Mouse (Mus musculus) neural tube, embryonic 10.5 days (tissue): ENCODE measurements around the gene Adal.
"Not testable (repeated sequence)": the region's sequence is repeated elsewhere in the genome, so short reads cannot be mapped to it uniquely, and the experiment has no call there.

ENCODE experiments used
- DNase-seq: peaks from one replicate; pipeline ENCODE4 v3.0.0-alpha.2; 2017; ENCODE audit warnings: low spot score; ENCODE audit errors: extremely low spot score

Gene Adal

DNA sequence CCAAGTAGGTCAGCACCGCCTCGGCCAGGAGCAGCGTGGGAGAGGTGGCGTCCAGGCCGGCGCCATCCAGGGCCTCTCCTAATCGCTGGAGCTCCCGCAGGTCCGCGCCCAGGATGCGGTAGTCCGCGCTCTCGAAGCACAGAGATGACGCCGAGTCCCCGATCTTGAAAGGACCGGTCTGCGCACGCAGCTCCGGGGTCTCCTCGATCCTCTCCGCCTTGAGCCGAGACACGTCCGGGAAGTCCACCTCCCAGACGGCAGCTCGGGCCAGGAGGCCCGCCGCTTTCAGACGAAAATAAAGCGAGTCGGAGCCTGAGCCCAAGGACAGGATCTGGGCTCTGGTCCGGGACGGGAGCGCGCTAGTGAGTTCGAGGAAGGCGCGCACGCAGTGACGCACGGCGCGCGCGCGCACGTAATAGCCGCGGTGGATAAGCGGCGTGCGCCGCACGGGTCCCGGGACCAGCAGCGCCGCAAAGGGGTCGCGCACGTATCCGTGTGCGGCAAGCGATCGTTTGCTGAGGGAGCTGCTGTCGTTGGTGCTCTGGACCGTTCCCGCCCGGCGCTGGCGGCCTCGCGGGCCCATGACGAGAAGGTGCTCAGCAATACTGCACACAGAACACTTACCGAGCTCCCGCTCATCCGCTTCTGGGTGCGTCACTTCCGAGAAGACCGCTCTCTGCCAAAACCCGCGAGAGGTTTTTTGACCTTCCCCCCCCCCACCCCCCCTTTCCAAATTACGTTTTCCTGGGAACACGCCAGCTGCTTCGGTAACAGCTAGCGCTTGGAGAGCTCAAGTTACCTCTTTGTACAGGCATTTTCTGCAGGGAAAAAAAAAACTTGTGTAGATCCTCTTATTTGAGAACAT lies at the start of gene Adal, which contains the start of gene Lcmt2:
Adal (plus strand) TSS at position 411 of the 865 bp plus-strand sequence.
Lcmt2 (minus strand) TSS at position 636 of the 865 bp plus-strand sequence.
- peak; percentile 93 for DNase-seq

DNA sequence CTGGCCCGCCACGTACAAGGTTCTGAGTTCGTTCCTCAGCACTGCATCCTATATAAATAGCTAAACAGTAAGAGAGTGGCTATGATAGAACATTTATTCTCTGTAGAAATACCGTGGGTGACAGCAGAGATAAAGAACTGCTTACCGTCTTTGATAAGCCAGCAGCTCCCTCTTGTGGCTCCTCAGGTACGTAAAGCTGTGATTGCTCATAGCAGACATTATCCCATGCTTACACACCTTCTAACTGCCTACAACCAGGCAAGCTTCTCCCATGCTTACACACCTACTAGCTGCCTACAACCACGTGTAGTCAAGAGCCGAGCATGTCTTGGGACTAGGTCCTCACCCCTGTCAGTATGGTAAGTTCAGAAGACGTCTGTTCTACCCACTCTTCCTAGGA lies 38.2 kb upstream of the Adal start:
- peak; percentile 49 for DNase-seq

DNA sequence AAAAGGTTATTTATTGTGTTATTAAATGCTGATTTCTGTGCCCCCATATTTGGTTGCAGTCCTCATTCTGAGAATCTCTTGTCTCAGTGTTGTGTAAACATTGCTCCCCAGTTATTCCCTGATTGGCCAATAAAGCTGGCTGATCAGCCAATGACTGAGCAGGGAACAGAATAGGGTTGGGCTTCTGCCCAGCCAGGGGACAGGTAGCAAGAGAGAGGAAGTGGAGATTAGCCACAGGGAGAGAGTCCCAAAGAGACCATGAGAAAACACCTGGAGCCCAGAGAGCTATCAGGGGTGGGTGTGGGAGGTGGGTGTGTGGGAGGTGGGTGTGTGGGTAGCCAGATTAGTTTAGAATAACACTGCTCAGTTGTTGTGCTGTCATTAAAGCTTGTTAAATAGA lies 34.3 kb upstream of the Adal start:
- no peak for DNase-seq

DNA sequence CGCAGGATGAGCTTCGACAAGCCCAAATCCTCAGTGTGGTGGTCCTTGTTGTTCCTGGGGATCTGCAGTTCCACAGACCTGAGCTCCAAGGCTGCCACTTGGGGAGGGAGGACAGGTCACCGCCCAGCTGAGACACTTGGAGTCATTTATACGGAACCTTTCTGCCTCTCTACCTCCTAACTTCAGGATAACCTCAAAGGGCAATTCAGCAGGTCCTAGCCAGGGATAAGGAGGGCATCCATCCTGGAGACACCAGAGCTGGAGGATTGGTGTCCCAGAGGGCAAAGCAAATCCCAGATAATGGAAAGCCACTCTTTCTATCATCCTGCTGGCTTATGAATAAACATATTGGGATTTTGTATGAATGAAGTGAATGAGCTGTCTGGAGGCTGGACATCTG lies 30.5 kb upstream of the Adal start, which contains the start of gene Tgm7:
Tgm7 (minus strand) TSS at position 101 of the 400 bp plus-strand sequence.
- no peak for DNase-seq

- no peak for DNase-seq
These were observed 24.8 kb upstream of the Adal start for GRCm38 (mm10) chr2:121115418-121115817.

DNA sequence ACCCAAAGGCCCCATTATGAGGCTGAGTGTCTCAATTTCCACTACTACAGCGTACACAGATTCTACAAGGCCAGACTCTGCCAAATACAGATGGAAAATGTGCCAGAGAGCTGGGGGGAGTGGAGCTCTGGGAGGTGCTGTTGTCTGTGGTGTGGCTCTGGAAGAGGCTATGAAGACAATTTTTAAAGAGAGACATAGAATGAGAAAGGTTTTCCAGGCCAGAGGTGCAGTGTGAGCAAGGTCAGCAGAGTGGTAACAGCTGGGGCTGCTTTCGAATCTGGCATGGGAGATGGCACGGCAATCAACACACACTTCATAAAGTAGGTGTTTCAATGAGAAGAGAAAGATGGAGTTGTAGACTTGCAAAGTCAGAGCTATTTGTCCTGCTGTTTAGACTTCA lies 21.0 kb upstream of the Adal start:
- DNase-seq: no peak

DNA sequence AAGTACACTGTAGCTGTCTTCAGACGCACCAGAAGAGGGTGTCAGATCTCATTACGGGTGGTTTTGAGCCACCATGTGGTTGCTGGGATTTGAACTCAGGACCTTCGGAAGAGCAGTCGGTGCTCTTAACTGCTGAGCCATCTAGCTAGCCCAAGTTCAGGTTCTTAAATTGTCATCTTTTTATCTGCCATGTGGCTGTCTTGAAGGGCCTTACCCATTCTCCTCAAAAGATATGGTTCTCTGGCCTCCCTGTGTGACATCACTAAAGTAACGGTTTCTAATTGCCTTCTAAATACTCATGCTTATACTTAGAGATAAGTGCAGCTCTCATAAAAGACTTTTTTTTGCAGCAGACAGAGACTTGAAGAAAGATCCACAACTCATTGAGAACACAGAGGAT lies 13.9 kb upstream of the Adal start:
- not testable (repeated sequence) for DNase-seq

DNA sequence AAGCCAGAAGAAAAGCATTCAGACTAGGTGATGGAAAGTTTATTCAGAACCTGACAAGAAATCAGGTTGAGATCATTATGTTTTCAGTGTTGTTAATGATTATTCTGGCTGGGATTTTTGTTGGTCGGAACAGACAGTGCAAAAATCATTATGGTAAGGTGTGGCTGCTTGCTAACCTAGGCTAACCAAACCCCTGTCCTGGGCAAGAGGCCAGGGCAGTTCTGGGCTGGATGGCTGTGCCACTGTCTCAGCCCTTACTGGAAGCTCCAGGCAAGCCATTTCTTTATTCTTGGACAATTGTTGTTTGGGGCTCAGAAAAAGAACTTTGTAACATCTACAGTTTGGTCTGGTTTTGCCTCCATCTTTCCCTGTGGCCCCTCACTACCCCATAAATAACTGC lies 12.7 kb upstream of the Adal start:
- no peak for DNase-seq

DNA sequence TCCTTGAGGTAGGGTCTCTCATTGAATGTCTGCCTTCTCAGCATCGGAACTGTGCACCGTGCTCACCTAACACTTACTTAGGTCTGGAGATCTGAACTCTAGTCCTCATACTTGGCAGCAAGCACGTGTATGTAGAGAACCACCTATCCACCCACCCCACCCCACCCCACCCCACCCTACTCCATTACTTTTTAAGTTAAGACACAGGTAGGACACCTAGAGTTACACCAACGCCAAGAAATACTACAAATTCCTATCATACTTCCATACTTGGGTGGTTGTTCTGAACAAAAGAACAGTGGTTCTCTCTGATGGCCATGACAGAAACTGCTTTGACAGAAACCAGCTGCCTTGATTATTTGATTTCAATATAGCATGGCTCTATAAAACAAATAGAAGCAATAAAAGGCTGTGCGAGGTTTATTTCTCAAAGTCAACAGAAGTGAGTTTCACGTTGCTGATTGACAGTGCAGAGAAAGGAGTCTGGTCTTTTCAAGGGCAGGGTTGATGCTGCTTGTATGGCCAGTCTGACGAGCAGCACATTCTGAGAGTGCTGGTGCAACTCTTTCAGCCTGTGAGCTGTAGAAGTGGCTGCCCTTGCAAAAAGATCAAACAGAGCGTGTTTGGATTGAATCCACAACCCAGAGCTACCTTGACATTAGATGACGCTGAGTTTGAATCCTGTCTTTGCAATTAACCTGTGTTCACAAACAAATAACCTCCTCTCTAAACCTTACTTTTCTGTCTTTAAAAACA lies 11.2 kb upstream of the Adal start:
- no peak for DNase-seq

DNA sequence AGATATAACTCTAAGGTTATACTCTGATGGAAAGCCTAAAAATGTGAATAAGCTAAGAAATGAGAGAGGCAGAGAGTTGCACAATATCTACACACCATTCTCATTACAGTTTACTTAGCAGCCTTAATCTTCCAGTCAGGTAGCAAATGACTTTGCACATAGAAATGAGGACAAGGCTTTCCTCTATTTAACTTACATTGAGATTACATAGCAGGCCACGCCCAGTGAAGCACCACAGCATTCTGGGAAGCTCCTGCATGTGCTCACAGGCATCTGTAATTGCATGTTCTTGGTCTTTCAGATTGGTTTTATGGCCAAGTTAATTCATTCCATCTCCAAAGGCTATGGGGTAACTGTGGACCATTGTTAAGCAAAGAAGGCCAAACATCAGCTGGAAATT lies 7.4 kb upstream of the Adal start:
- no peak for DNase-seq

DNA sequence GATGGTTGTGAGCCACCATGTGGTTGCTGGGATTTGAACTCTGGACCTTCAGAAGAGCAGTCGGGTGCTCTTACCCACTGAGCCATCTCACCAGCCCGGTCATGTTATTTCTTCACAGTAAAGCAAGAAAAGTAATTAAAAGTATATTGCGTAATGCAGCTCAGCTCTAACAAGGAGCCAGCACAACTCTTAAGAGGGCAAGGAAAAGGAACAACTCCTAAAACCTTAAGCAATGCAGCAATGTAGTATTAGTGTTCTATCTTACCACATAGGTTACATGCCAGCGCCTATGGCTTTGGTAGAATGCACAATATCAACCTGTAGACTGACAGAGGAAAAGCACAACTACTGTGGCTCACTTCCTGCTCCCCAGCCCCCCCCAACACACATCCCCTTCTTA lies 2.9 kb upstream of the Adal start:
- no peak for DNase-seq

DNA sequence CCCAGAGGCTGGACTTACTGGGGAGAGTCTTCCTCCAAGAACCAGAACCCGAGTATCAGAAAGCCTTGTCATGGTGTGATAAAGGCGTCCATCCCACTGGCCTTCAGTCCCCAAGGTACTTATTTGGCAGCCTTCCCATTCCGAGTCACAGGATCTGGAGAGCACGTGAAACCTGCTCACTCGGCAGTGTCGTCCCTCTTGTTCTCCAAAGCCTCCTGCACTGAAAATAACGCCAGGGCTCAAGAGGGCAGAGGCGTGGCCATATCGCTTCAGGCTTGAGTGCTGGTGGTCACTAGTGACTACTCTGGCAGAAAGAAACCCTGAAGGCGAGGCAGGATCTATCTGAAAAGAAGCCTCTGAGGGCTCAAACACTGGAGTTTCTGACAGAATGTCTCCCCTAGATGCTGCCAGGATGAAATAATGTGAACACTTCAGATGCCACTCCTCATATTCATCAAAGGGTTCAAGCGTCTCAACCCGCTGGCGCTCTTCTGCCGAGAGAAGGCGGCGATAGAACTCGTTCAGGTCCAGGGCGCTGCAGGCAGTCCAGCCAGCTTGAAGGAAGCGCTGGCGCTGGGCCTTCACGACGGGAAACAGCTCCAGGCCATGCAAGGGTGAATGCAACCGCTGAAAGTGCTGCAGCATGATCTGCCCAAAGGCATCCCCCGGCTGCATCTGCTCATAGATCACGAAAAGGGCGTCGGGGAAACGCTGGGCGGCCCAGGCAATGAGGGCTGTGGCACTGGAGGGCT lies 786 bp upstream of the Adal start:
- DNase-seq: no peak

- no peak for DNase-seq
These were observed 1.2 kb downstream of the Adal start for GRCm38 (mm10) chr2:121141216-121142035.

GRCm38 (mm10) chr2:121142415-121142814 lies 2.2 kb downstream of the Adal start:
- DNase-seq: no peak

- no peak for DNase-seq
These were observed 9.5 kb downstream of the Adal start for GRCm38 (mm10) chr2:121149679-121150078.

DNA sequence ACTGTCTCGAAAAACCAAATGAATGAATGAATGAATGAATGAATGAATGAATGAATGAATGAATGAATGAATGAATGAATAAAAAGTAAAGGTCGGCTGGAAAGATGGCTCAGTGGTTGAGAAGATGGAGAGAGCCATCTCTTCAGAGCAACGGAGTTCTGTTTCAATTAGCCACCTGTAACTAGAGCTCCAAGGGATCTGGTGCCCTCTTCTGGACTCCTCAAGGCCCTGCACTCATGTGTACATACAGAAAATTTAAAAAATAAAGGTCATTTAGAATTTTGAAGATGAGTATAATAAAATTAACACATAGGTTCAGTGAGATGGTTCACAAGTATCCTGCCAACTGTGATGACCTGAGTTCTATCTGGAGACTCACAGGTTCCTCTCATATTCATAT lies 12.9 kb downstream of the Adal start:
- DNase-seq: no peak

- DNase-seq: no peak
These were observed 28.9 kb downstream of the Adal start for GRCm38 (mm10) chr2:121169173-121169572.

DNA sequence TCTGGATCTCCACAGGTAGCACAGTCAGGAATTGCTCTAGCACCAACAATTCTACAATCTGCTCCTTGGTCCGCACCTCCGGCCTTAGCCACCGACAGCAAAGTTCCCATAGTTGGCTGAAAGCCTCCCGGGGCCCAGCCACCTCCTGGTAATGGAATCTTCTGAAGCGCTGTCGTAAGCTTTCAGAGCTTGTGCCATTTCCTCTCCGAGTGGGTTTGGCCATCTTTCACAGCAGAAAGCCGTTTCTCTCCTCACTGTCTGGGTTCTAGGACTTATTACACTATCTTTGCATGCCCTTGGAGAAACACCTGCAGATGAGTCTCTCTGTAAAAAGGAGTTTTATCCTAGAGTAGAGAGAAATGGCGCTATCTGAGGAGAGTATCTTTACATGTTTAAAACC lies 29.7 kb downstream of the Adal start:
- peak; percentile 38 for DNase-seq

- DNase-seq: no peak
These were observed 30.3 kb downstream of the Adal start, which contains the start of gene Tubgcp4 for GRCm38 (mm10) chr2:121170481-121170971. Tubgcp4 (plus strand) TSS chr2:121170654.

DNA sequence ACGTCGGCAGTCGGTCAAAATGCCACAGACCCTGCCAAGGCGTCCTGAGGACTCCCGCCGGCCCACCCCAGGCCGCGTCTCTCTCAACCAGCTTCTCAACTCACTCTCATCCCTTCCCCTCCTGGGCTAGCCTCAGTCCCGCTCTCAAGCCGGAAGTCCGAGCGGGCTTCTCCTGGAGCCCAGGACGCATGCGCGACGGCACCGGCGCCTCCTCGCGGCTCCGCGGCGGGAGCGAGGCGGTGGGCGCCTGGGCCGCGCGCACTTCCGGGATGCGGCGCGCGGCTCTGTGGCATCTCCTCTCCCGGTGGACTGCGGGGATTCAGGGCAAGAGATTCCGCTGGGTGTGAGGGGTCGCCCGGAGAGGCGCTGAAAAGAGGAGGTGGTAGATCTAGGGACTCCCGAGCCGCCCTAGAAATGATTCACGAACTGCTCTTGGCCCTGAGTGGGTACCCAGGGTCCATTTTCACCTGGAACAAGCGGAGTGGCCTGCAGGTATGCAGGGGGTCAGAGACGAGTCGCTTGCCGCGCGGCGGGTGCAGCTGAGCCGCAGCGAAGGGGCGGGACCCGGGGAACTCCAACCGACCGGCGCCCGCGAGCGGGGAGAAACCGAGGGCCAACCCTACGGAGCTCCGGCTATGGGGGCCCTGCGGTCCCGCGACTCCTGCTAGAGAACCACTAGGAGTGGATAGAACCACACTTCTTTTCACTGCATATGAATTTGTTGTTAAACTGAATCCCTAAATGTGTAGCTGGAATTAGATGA lies 30.9 kb downstream of the Adal start, which contains the start of gene Zscan29:
Zscan29 (minus strand) TSS at position 146 of the 763 bp plus-strand sequence.
- peak; percentile 90 for DNase-seq
